Mouse (Mus musculus) MEL (cell line): ENCODE measurements around the gene Myo18b. TPM values are rescaled to one million over a fixed set of nuclear protein-coding genes. Genes with fewer than 3 reads are reported as not detected.

Experiments
- DNase-seq: peaks from one replicate; pipeline ENCODE4 v3.0.0; 2011; ENCODE audit warnings: low read depth, low spot score
- H3K27ac ChIP-seq: 2 replicates; pipeline ENCODE4 v1.5.1; 2012; ENCODE audit warnings: low read depth, mild to moderate bottlenecking, control low read depth, low read length, moderate library complexity; ENCODE audit not compliant: control insufficient read depth
- H3K27me3 ChIP-seq, 2 experiments: fragments of 150-350 bp in 1 of 2; sonication (generic) in 1 of 2; 2 replicates each; pipeline ENCODE4 v1.6.1; 2012; ENCODE audit warnings: low read length in 2 of 2, mild to moderate bottlenecking in 2 of 2, improper control_type of control experiment in 1 of 2, moderate library complexity in 1 of 2; ENCODE audit not compliant: insufficient read depth in 2 of 2, control insufficient read depth in 1 of 2
- H3K36me3 ChIP-seq, 2 experiments: 2 replicates each; pipeline ENCODE4 v1.6.1; 2012 to 2014; ENCODE audit warnings: low read length in 2 of 2, improper control_type of control experiment in 1 of 2, inconsistent platforms in 1 of 2, mild to moderate bottlenecking in 1 of 2; ENCODE audit not compliant: insufficient read depth in 2 of 2, control insufficient read depth in 1 of 2
- H3K4me1 ChIP-seq, 2 experiments: fragments of 150-350 bp in 1 of 2; sonication (generic) in 1 of 2; 2 replicates each; pipeline ENCODE4 v1.6.1; 2012; ENCODE audit warnings: low read length in 2 of 2, improper control_type of control experiment in 1 of 2, mild to moderate bottlenecking in 1 of 2; ENCODE audit not compliant: insufficient read depth in 2 of 2, control insufficient read depth in 1 of 2
- H3K4me3 ChIP-seq, 2 experiments: fragments of 150-350 bp in 1 of 2; sonication (generic) in 1 of 2; 2 replicates each; pipeline ENCODE4 v1.5.1; 2012; ENCODE audit warnings: low read depth in 2 of 2, low read length in 2 of 2, mild to moderate bottlenecking in 2 of 2, moderate library complexity in 2 of 2, control low read depth in 1 of 2, improper control_type of control experiment in 1 of 2; ENCODE audit not compliant: control insufficient read depth in 1 of 2, insufficient read depth in 1 of 2
- H3K79me2 ChIP-seq: 2 replicates; pipeline ENCODE4 v1.6.1; 2012; ENCODE audit warnings: mild to moderate bottlenecking, low read length, moderate library complexity; ENCODE audit not compliant: control insufficient read depth, poor library complexity, insufficient read depth
- H3K9ac ChIP-seq: 2 replicates; pipeline ENCODE4 v1.6.1; 2012; ENCODE audit warnings: low read depth, mild to moderate bottlenecking, control low read depth, low read length, moderate library complexity; ENCODE audit not compliant: control insufficient read depth, poor library complexity, severe bottlenecking
- H3K9me3 ChIP-seq: fragments of 150-350 bp; sonication (generic); replicated peaks from 2 replicates; pipeline ENCODE4 v1.6.1; 2012; ENCODE audit warnings: mild to moderate bottlenecking, low read length, improper control_type of control experiment, moderate library complexity; ENCODE audit not compliant: insufficient read depth
- BHLHE40 ChIP-seq: IDR thresholded peaks from 2 replicates; pipeline ENCODE4 v1.6.1; 2012; ENCODE audit warnings: low read depth, mild to moderate bottlenecking, inconsistent platforms, low read length, improper control_type of control experiment, borderline replicate concordance
- E2F4 ChIP-seq: IDR thresholded peaks from 2 replicates; pipeline ENCODE4 v1.6.1; 2011; ENCODE audit warnings: low read depth, low read length, improper control_type of control experiment, borderline replicate concordance
- EP300 ChIP-seq, 2 experiments: IDR thresholded peaks; 2 replicates each; pipeline ENCODE4 v1.6.1; 2011; ENCODE audit warnings: improper control_type of control experiment in 2 of 2, low read length in 2 of 2, low read depth in 1 of 2, mild to moderate bottlenecking in 1 of 2
- JUND ChIP-seq: IDR thresholded peaks from 2 replicates; pipeline ENCODE4 v1.6.1; 2011; ENCODE audit warnings: low read depth, mild to moderate bottlenecking, improper control_type of control experiment, low read length
- MAFK ChIP-seq: IDR thresholded peaks from 2 replicates; pipeline ENCODE4 v1.6.1; 2011; ENCODE audit warnings: low read depth, mild to moderate bottlenecking, low read length, improper control_type of control experiment, borderline replicate concordance
- MAX ChIP-seq: IDR thresholded peaks from 2 replicates; pipeline ENCODE4 v1.6.1; 2011; ENCODE audit warnings: low read length, improper control_type of control experiment
- MEF2A ChIP-seq: IDR thresholded peaks from 2 replicates; pipeline ENCODE4 v1.6.1; 2014; ENCODE audit warnings: low read depth, mild to moderate bottlenecking, inconsistent platforms, low read length, improper control_type of control experiment; ENCODE audit not compliant: poor library complexity, insufficient replicate concordance, severe bottlenecking; ENCODE audit errors: extremely low read depth
- MXI1 ChIP-seq: IDR thresholded peaks from 2 replicates; pipeline ENCODE4 v1.6.1; 2011; ENCODE audit warnings: mild to moderate bottlenecking, low read depth, low read length, improper control_type of control experiment
- MYB ChIP-seq: IDR thresholded peaks from 2 replicates; pipeline ENCODE4 v1.6.1; 2011; ENCODE audit warnings: mild to moderate bottlenecking, low read depth, low read length, improper control_type of control experiment
- NELFE ChIP-seq: IDR thresholded peaks from 2 replicates; pipeline ENCODE4 v1.6.1; 2011; ENCODE audit warnings: low read depth, low read length, improper control_type of control experiment
- SIN3A ChIP-seq: IDR thresholded peaks from 2 replicates; pipeline ENCODE4 v1.6.1; 2012; ENCODE audit warnings: low read length, improper control_type of control experiment, inconsistent platforms
- SMC3 ChIP-seq: IDR thresholded peaks from 2 replicates; pipeline ENCODE4 v1.6.1; 2011; ENCODE audit warnings: low read depth, low read length, improper control_type of control experiment
- TAL1 ChIP-seq: IDR thresholded peaks from 2 replicates; pipeline ENCODE4 v1.6.1; 2012; ENCODE audit warnings: mild to moderate bottlenecking, inconsistent platforms, low read length, moderate library complexity, mixed read lengths
- UBTF ChIP-seq: IDR thresholded peaks from 2 replicates; pipeline ENCODE4 v1.6.1; 2012; ENCODE audit warnings: low read depth, mild to moderate bottlenecking, inconsistent platforms, low read length, improper control_type of control experiment, moderate library complexity, borderline replicate concordance; ENCODE audit not compliant: insufficient read depth
- USF1 ChIP-seq: IDR thresholded peaks from 2 replicates; pipeline ENCODE4 v1.6.1; 2014; ENCODE audit warnings: low read depth, mild to moderate bottlenecking, inconsistent platforms, low read length, improper control_type of control experiment, moderate library complexity
- ZC3H11A ChIP-seq: IDR thresholded peaks from 2 replicates; pipeline ENCODE4 v1.6.1; 2012; ENCODE audit warnings: low read depth, mild to moderate bottlenecking, inconsistent platforms, low read length, improper control_type of control experiment
- ZMIZ1 ChIP-seq: IDR thresholded peaks from 2 replicates; pipeline ENCODE4 v1.6.1; 2012; ENCODE audit warnings: low read depth, mild to moderate bottlenecking, inconsistent platforms, low read length, improper control_type of control experiment, moderate library complexity
- polyA plus RNA-seq, 2 experiments: library from polyadenylated mRNA; stranded (reverse) in 1 of 2; unstranded in 1 of 2; fragments of >175 nt in 1 of 2; fragments of >200 nt in 1 of 2; gene quantifications; 2 replicates each; pipeline versions ENCODE4 v1.2.1 to v1.2.4; 2012; ENCODE audit warnings: low replicate concordance in 2 of 2, low read depth in 1 of 2; ENCODE audit not compliant: insufficient read length in 2 of 2, insufficient read depth in 1 of 2, missing spikeins in 1 of 2
- total RNA-seq: library from RNA; depleted of rRNA; stranded (reverse); fragments of 300-350 nt; gene quantifications from 2 replicates; pipeline ENCODE4 v1.2.3, GENCODE M21; 2012; rRNA removed

The Myo18b gene
- total and polyA plus RNA-seq, 3 experiments: not detected

- TF ChIP-seq MYB: no peak
- TF ChIP-seq USF1: no peak
- no peak for TF ChIP-seq JUND
- TF ChIP-seq SMC3: no peak
- TF ChIP-seq MEF2A: no peak
- no peak for TF ChIP-seq TAL1
- TF ChIP-seq BHLHE40: no peak
- no peak for TF ChIP-seq MAX
- TF ChIP-seq NELFE: no peak
- TF ChIP-seq EP300 (IDR thresholded peaks at IDR 0.05; ENCODE audit: low read depth in 1 of 2, low read length in 2 of 2): no peak
- TF ChIP-seq MAFK: no peak
- TF ChIP-seq UBTF: no peak
- no peak for TF ChIP-seq SIN3A
- no peak for TF ChIP-seq ZC3H11A
- TF ChIP-seq E2F4: no peak
- TF ChIP-seq MXI1: no peak
- H3K9me3 ChIP-seq: no peaks in the 10 kb centered on the region
- no peak overlapping the region for H3K9ac ChIP-seq
- no peaks in the 10 kb centered on the region for H3K4me1 ChIP-seq
- H3K27me3 ChIP-seq: no peaks in the 10 kb centered on the region
- H3K4me3 ChIP-seq: no peak overlapping the region
- no peaks in the 10 kb centered on the region for H3K36me3 ChIP-seq
- no peaks in the 10 kb centered on the region for H3K79me2 ChIP-seq
- no peak overlapping the region for H3K27ac ChIP-seq
- no peak for DNase-seq
Measured at GRCm38 (mm10) chr5:112641131-112641530, 255.0 kb downstream of the Myo18b start.

GRCm38 (mm10) chr5:112640651-112641050 is 255.5 kb downstream of the Myo18b start:
- no peak for TF ChIP-seq E2F4
- no peak for TF ChIP-seq ZMIZ1
- no peak for TF ChIP-seq MAX
- DNase-seq: no peak

More at GRCm38 (mm10) chr5:112640651-112641050, 255.5 kb downstream of the Myo18b start:
- no peaks in the 10 kb centered on the region for H3K79me2 ChIP-seq
- no peak overlapping the region for H3K4me3 ChIP-seq
- H3K36me3 ChIP-seq: no peaks in the 10 kb centered on the region
- H3K27ac ChIP-seq: no peak overlapping the region
- H3K4me1 ChIP-seq: no peaks in the 10 kb centered on the region
- H3K27me3 ChIP-seq: no peaks in the 10 kb centered on the region
- H3K9ac ChIP-seq: no peak overlapping the region
- no peaks in the 10 kb centered on the region for H3K9me3 ChIP-seq

Other genes with a start within 250 kb of the Myo18b start
- 0.10 TPM in 1 of 2 replicates, not detected in the other for gene Grk3, start 119.4 kb upstream of the Myo18b start, total RNA-seq
- gene Grk3, start 119.4 kb upstream of the Myo18b start, polyA plus RNA-seq: not detected
- not detected in 2 replicates for gene Crybb2, start 173.8 kb upstream of the Myo18b start, total RNA-seq
- gene Crybb2, start 173.8 kb upstream of the Myo18b start, polyA plus RNA-seq: not detected
- not detected in 2 replicates for gene Crybb3, start 185.2 kb upstream of the Myo18b start, total RNA-seq
- not detected for gene Crybb3, start 185.2 kb upstream of the Myo18b start, polyA plus RNA-seq